Mouse (Mus musculus): ENCODE results near the gene Psph. TPM values are rescaled to one million over a fixed set of nuclear protein-coding genes. Genes with fewer than 3 reads are reported as not detected.

Gene Psph
- polyA plus RNA-seq, 1 experiment from 2014 or later: 47.9 TPM

DNA sequence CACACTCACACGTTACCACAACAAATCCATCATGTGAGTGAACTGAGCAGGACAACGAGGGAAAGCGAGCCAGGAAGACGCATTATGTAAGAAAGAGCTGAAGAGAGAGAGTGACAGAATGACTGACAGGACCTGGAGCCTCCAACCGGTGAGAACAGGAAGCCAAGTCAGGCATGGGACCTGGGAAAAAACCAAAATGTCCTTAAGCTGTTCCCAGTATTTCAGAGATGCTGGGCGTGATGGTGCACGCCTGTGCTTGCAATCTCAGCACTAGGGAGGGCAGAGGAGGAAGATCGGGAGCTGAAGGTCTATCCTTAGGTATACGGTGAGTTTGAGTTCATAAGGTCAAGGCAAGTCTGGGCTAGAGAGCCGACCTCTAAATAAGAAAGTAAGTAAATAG is 14.8 kb downstream of the Psph start:
- no peak for ATAC-seq (replicated peaks)
- Histone ChIP-seq H3K27ac (replicated peaks) (no peak overlapping the region), H3K9ac (replicated peaks) (no peak overlapping the region), H3K4me2 (replicated peaks) (no peak overlapping the region), H3K27me3 (no peaks in the 10 kb centered on the region), H3K4me1 (no peaks in the 10 kb centered on the region), H3K36me3 (0 out of 2 replicates have a peak, but pooled peaks cover under 1% of the 10 kb centered on the region), H3K9me3 (no peaks in the 10 kb centered on the region), H3K4me3 (no peak overlapping the region)
- WGBS: 89% methylated on average over 10 of the region's 10 CpGs

GRCm38 (mm10) chr5:129770443-129771355 is 16.6 kb downstream of the Psph start:
- Histone ChIP-seq H3K36me3 (0 out of 2 replicates have a peak, but pooled peaks cover 4% of the 10 kb centered on the region), H3K9ac (replicated peaks) (no peak overlapping the region), H3K9me3 (no peaks in the 10 kb centered on the region), H3K4me1 (no peaks in the 10 kb centered on the region), H3K4me2 (replicated peaks) (no peak overlapping the region), H3K4me3 (no peak overlapping the region), H3K27me3 (no peaks in the 10 kb centered on the region), H3K27ac (replicated peaks) (no peak overlapping the region)
- 86% methylated on average over 23 of the region's 23 CpGs for WGBS
- ATAC-seq (replicated peaks): no peak

DNA sequence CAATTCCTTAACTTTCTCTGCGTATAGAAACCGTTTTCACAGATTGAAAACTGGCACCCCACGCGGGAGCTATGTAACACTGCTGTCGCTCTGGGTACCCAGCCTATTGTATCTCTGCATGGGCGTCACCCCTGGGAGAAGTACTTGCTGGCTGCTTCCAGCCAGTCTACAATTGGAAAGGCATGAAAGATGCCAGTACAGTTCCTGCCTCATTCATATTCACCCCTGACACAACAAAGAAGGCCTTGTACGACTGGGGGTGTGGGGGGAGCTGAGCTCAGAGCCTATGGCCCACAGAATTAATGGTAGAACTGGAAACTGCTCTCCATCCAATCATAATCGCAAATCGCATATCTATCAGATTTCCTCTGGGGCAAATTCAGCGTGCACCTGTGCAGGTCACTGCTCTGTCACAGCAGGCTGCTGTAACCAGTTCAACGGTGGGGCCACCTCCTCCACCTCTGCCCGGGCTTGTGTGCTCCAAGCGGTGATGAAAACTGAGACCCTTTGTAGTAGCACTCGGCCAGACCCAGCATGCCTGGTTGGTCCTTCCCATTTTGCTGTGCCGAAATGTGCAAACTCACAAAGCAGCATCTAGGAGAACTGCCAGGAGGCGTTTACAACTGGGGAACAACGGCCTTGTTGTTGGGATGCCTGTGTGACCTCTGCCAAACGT is 25.2 kb downstream of the Psph start:
- Histone ChIP-seq H3K27ac (replicated peaks) (peak overlapping the region; percentile 84), H3K36me3 (peaks cover 19% of the 10 kb centered on the region; the same call in 1 of the 2 replicates), H3K9ac (replicated peaks) (no peak overlapping the region), H3K4me3 (no peak overlapping the region), H3K27me3 (no peaks in the 10 kb centered on the region), H3K4me1 (peaks cover 9% of the 10 kb centered on the region; the same call in 1 of the 2 replicates), H3K4me2 (replicated peaks) (no peak overlapping the region), H3K9me3 (no peaks in the 10 kb centered on the region)
- peak; percentile 93 for ATAC-seq (replicated peaks)
- 24% methylated on average over 18 of the region's 18 CpGs for WGBS

GRCm38 (mm10) chr5:129759929-129760480 is 27.2 kb downstream of the Psph start:
- Histone ChIP-seq H3K9ac (replicated peaks) (no peak overlapping the region), H3K4me3 (no peak overlapping the region), H3K27me3 (no peaks in the 10 kb centered on the region), H3K36me3 (peaks cover 21% of the 10 kb centered on the region), H3K4me1 (peaks cover 9% of the 10 kb centered on the region; the same call in 1 of the 2 replicates), H3K27ac (replicated peaks) (peak overlapping the region; percentile 84; the same call in 1 of the 2 replicates), H3K9me3 (no peaks in the 10 kb centered on the region), H3K4me2 (replicated peaks) (no peak overlapping the region)
- no peak for ATAC-seq (replicated peaks)
- 94% methylated on average over 13 of the region's 13 CpGs for WGBS

- no peak overlapping the region for H3K27ac ChIP-seq (replicated peaks)
- H3K9ac ChIP-seq (replicated peaks): no peak overlapping the region
- H3K4me3 ChIP-seq: no peak overlapping the region
- peaks cover 6% of the 10 kb centered on the region; the same call in 1 of the 2 replicates for H3K4me1 ChIP-seq
- no peak overlapping the region for H3K4me2 ChIP-seq (replicated peaks)
- no peaks in the 10 kb centered on the region for H3K27me3 ChIP-seq
- 93% methylated on average over 20 of the region's 20 CpGs for WGBS
- ATAC-seq (replicated peaks): no peak
- H3K9me3 ChIP-seq: no peaks in the 10 kb centered on the region
- peaks cover 35% of the 10 kb centered on the region for H3K36me3 ChIP-seq
These were observed 30.4 kb downstream of the Psph start for GRCm38 (mm10) chr5:129756886-129757285.

- Histone ChIP-seq H3K27ac (replicated peaks) (no peak overlapping the region), H3K4me2 (replicated peaks) (no peak overlapping the region), H3K9me3 (no peaks in the 10 kb centered on the region), H3K9ac (replicated peaks) (no peak overlapping the region), H3K36me3 (peaks cover 35% of the 10 kb centered on the region), H3K27me3 (no peaks in the 10 kb centered on the region), H3K4me3 (no peak overlapping the region), H3K4me1 (no peaks in the 10 kb centered on the region)
- no peak for ATAC-seq (replicated peaks)
- WGBS: 85% methylated on average over 6 of the region's 6 CpGs
These were observed 43.2 kb downstream of the Psph start for GRCm38 (mm10) chr5:129744050-129744449.

DNA sequence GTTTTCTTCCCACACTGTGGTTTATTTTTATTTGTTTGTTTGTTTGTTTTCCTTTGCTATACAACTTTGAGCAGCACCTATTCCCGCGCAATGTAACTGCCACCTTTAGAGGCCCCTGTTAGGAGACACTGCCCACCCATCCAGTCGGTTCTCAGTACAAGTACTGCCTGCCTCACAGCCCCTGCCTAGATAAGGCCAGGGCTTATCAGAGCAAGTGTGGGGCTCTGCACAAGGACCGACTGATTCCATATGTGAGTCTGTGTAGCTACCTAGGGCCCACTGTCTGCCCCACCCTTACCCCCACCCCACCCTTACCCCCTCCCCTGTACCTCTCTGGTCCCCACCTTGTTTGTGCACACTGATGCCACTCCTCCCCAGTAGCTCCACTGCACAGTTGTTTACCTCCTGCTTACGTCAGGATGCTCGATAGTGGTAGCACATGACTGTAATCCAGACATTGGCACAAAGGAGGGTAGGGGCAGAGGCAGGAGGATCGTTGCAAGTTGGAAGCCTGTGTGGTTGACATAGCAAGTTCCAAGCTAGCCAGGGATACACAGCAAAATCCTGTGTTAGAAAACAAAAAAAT is 44.3 kb downstream of the Psph start:
- peaks cover 32% of the 10 kb centered on the region for H3K36me3 ChIP-seq
- H3K27ac ChIP-seq (replicated peaks): no peak overlapping the region

GRCm38 (mm10) chr5:129740976-129741375 is 46.3 kb downstream of the Psph start:
- Histone ChIP-seq H3K4me2 (replicated peaks) (no peak overlapping the region), H3K27ac (replicated peaks) (no peak overlapping the region), H3K4me1 (no peaks in the 10 kb centered on the region), H3K4me3 (no peak overlapping the region), H3K9ac (replicated peaks) (no peak overlapping the region), H3K27me3 (no peaks in the 10 kb centered on the region), H3K9me3 (no peaks in the 10 kb centered on the region), H3K36me3 (peaks cover 21% of the 10 kb centered on the region)
- WGBS: 94% methylated on average over 1 of the region's 1 CpGs
- no peak for ATAC-seq (replicated peaks)

More for the DNA sequence above, 44.3 kb downstream of the Psph start:
- H3K4me1 ChIP-seq: no peaks in the 10 kb centered on the region
- no peak overlapping the region for H3K4me2 ChIP-seq (replicated peaks)
- H3K9ac ChIP-seq (replicated peaks): no peak overlapping the region
- WGBS: 89% methylated on average over 7 of the region's 7 CpGs
- H3K9me3 ChIP-seq: no peaks in the 10 kb centered on the region
- no peak for ATAC-seq (replicated peaks)
- H3K27me3 ChIP-seq: no peaks in the 10 kb centered on the region
- no peak overlapping the region for H3K4me3 ChIP-seq

DNA sequence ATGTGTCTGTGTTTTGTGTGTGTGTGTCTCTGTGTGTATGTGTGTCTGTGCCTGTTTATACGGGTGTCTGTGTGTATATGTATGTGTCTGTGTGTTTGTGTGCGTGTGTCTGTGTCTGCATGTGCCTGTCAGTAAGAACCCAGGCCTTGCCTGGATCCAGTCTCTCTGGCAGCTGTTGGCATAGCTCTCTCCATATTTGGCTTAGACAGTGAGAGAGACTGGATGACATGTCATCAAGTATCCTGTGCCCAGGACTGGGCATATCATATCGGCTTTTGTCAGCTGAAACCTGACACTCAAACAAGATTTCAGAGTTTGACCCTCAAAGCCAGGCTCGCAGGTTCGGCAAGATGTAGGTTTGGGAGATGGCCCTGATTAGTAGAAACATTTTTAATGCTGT is 56.2 kb downstream of the Psph start:
- H3K9ac ChIP-seq (replicated peaks): no peak overlapping the region
- H3K27ac ChIP-seq (replicated peaks): no peak overlapping the region
- no peak overlapping the region for H3K4me3 ChIP-seq
- no peaks in the 10 kb centered on the region for H3K9me3 ChIP-seq
- no peak overlapping the region for H3K4me2 ChIP-seq (replicated peaks)
- H3K4me1 ChIP-seq: peaks cover 8% of the 10 kb centered on the region
- H3K27me3 ChIP-seq: no peaks in the 10 kb centered on the region
- ATAC-seq (replicated peaks): no peak
- no peaks in the 10 kb centered on the region for H3K36me3 ChIP-seq
- WGBS: 88% methylated on average over 5 of the region's 5 CpGs

DNA sequence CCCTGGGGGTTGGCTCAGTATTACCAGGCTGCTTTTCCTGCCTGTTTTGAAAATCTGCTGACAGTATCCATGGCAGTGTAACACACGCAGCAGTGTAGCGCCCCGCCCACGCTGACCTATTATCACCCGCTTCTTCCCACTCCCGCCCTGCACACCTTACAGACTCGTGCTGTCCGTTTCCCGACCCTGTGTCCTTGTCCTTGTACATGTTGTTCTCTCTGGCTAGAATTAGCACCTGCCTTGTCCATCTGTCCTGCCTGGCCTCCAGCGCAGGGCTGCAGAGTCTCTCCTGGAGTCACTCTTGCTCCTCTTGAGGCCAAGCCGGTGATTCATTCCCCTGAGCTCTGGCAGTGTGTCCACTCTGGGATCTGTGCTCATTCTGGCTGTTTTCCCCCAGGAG is 56.9 kb downstream of the Psph start:
- no peak overlapping the region for H3K4me2 ChIP-seq (replicated peaks)

DNA sequence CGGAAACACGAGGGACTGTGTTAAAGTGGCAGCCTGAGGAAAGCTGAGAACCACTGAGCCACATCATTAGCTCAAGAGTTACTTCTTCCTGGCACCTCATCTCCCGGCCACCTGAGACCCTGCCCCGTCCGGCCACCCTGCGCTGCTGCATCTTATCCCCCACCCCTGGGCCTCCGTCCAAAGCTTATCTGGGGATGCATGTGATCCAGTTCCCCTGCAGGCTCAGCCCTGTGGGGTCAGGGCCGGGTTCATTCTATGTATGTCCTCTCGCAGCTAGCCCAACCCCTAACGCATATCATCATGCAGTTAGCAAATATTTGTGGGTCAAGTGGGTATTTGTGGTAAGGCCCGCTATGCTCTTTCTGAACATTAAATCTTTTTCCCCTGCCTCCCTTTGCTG is 58.0 kb downstream of the Psph start:
- H3K36me3 ChIP-seq: no peaks in the 10 kb centered on the region
- H3K4me2 ChIP-seq (replicated peaks): no peak overlapping the region
- ATAC-seq (replicated peaks): no peak
- H3K27ac ChIP-seq (replicated peaks): no peak overlapping the region
- H3K9ac ChIP-seq (replicated peaks): no peak overlapping the region
- no peaks in the 10 kb centered on the region for H3K27me3 ChIP-seq
- H3K4me3 ChIP-seq: no peak overlapping the region
- no peaks in the 10 kb centered on the region for H3K9me3 ChIP-seq
- peaks cover 11% of the 10 kb centered on the region for H3K4me1 ChIP-seq
- WGBS: 75% methylated on average over 11 of the region's 11 CpGs

More for the DNA sequence above, 56.9 kb downstream of the Psph start:
- WGBS: 82% methylated on average over 11 of the region's 11 CpGs
- no peak overlapping the region for H3K9ac ChIP-seq (replicated peaks)
- no peak for ATAC-seq (replicated peaks)
- H3K4me1 ChIP-seq: peaks cover 11% of the 10 kb centered on the region
- H3K36me3 ChIP-seq: no peaks in the 10 kb centered on the region
- H3K9me3 ChIP-seq: no peaks in the 10 kb centered on the region
- H3K27me3 ChIP-seq: no peaks in the 10 kb centered on the region
- H3K27ac ChIP-seq (replicated peaks): no peak overlapping the region
- H3K4me3 ChIP-seq: no peak overlapping the region

GRCm38 (mm10) chr5:129726784-129727183 is 60.5 kb downstream of the Psph start:
- Histone ChIP-seq H3K4me1 (peaks cover 11% of the 10 kb centered on the region), H3K4me2 (replicated peaks) (no peak overlapping the region), H3K4me3 (no peak overlapping the region), H3K27ac (replicated peaks) (no peak overlapping the region), H3K36me3 (no peaks in the 10 kb centered on the region), H3K9me3 (no peaks in the 10 kb centered on the region), H3K9ac (replicated peaks) (no peak overlapping the region), H3K27me3 (no peaks in the 10 kb centered on the region)
- no peak for ATAC-seq (replicated peaks)
- 86% methylated on average over 3 of the region's 3 CpGs for WGBS
